Comparison of ENCODE assay signal across 7 mouse cellular contexts in genomic region chr2:35256932-35257331, GRCm38 (mm10). TPM values are rescaled to one million over a fixed set of nuclear protein-coding genes. Genes with fewer than 3 reads are reported as not detected.
A peak's percentile ranks its signal among the peaks of the same experiment; 100 is the strongest.
DNase-seq lines count a peak whose midpoint lies in the region; ATAC-seq and TF ChIP-seq lines count a peak whose summit lies in the region.

No protein-coding gene starts in this region.

- H3K4me2 ChIP-seq in forebrain, embryonic 16.5 days (ENCODE audit: low read length): peak overlapping the region; percentile 95
- H3K4me2 ChIP-seq in liver, embryonic 15.5 days: peak overlapping the region; percentile 75

- ATAC-seq in forebrain, embryonic 16.5 days: no peak
- no peak for ATAC-seq in liver, embryonic 15.5 days (ENCODE audit: insufficient read depth)

- WGBS in thymus, adult 2 months: 46% methylated on average over 8 of the region's 8 CpGs
- WGBS in forebrain, embryonic 16.5 days: 50% methylated on average over 8 of the region's 8 CpGs
- WGBS in liver, embryonic 15.5 days (ENCODE audit: insufficient replicate concordance): 26% methylated on average over 8 of the region's 8 CpGs

- intact Hi-C loops in left cerebral cortex, postnatal 25 days (cut with DNase I): loop anchor here (5.0 kb wide), 1 partner anchor 40 kb away; no protein-coding TSS in a partner anchor

- no peaks in the 10 kb centered on the region for H3K27me3 ChIP-seq in thymus, adult 2 months (ENCODE audit: control insufficient read depth, insufficient read depth, low read length)
- peaks cover 7% of the 10 kb centered on the region for H3K27me3 ChIP-seq in forebrain, embryonic 16.5 days (replicated peaks; ENCODE audit: control insufficient read depth, insufficient read depth, low read length)
- peaks cover 47% of the 10 kb centered on the region for H3K27me3 ChIP-seq in liver, embryonic 15.5 days

- no peak overlapping the region for H3K27ac ChIP-seq in thymus, adult 2 months (ENCODE audit: control insufficient read depth, insufficient read depth, low read length)
- H3K27ac ChIP-seq in forebrain, embryonic 16.5 days (ENCODE audit: low read length): no peak overlapping the region
- H3K27ac ChIP-seq in liver, embryonic 15.5 days (replicated peaks): no peak overlapping the region

- peaks cover 38% of the 10 kb centered on the region for H3K4me1 ChIP-seq in thymus, adult 2 months (replicated peaks; ENCODE audit: control insufficient read depth, insufficient read depth, low read length)
- H3K4me1 ChIP-seq in forebrain, embryonic 16.5 days (replicated peaks; ENCODE audit: control insufficient read depth, insufficient read depth, low read length): peaks cover 11% of the 10 kb centered on the region
- peaks cover 21% of the 10 kb centered on the region for H3K4me1 ChIP-seq in liver, embryonic 15.5 days (replicated peaks)

- no peak overlapping the region for H3K9ac ChIP-seq in forebrain, embryonic 16.5 days (replicated peaks; ENCODE audit: low read depth, low read length)
- no peak overlapping the region for H3K9ac ChIP-seq in liver, embryonic 15.5 days

- no peaks in the 10 kb centered on the region for H3K9me3 ChIP-seq in forebrain, embryonic 16.5 days (ENCODE audit: control insufficient read depth, low read length)
- H3K9me3 ChIP-seq in liver, embryonic 15.5 days (replicated peaks): no peaks in the 10 kb centered on the region

- no peaks in the 10 kb centered on the region for H3K36me3 ChIP-seq in thymus, adult 2 months (ENCODE audit: control insufficient read depth, insufficient read depth, low read length)
- H3K36me3 ChIP-seq in forebrain, embryonic 16.5 days (ENCODE audit: control insufficient read depth, insufficient read depth): no peaks in the 10 kb centered on the region
- no peaks in the 10 kb centered on the region for H3K36me3 ChIP-seq in liver, embryonic 15.5 days (replicated peaks)

- H3K4me3 ChIP-seq in thymus, adult 2 months (ENCODE audit: control insufficient read depth, insufficient read depth, low read length): peak overlapping the region; percentile 67
- peak overlapping the region; percentile 67 for H3K4me3 ChIP-seq in forebrain, embryonic 16.5 days (replicated peaks; ENCODE audit: low read length)
- peak overlapping the region; percentile 55 for H3K4me3 ChIP-seq in liver, embryonic 15.5 days (replicated peaks)

- no peak for DNase-seq in thymus, adult 2 months
- no peak for DNase-seq in thymus, postnatal 14 days
- no peak for DNase-seq in cerebellum, postnatal 4 days (ENCODE audit: low spot score in 2 of 2)
- no peak for DNase-seq in urinary bladder, adult 2 months (ENCODE audit: low spot score)
- no peak for DNase-seq in left cerebral cortex, postnatal 25 days (ENCODE audit: low spot score in 2 of 2)

- TF ChIP-seq POLR2A in thymus, adult 2 months (IDR thresholded peaks at IDR 0.05; ENCODE audit: control insufficient read depth, extremely low read depth, insufficient read depth, low read length, poor library complexity): no peak

- TF ChIP-seq CTCF in thymus, adult 2 months (IDR thresholded peaks at IDR 0.05; ENCODE audit: borderline replicate concordance, control insufficient read depth, extremely low read depth, insufficient read depth, low read length, poor library complexity): no peak

RNA-seq across cellular contexts. Expression of gene Gsn, which starts 0.8 kb away (rescaled TPM):
- polyA plus RNA-seq in thymus, adult 2 months (2012; rRNA removed): 393 and 535 TPM in 2 replicates
- polyA plus RNA-seq in forebrain, embryonic 16.5 days (2015; fragmentation: Nextera tagmentation; extraction: Ambion mirVana): 16.7 and 22.3 TPM in 2 replicates
- polyA plus RNA-seq in liver, embryonic 15.5 days (2015; fragmentation: Nextera tagmentation; extraction: Ambion mirVana): 134 and 144 TPM in 2 replicates
- 4,184 and 4,255 TPM in 2 replicates for polyA plus RNA-seq in urinary bladder, adult 2 months (2012; rRNA removed)
- 10 to 100 TPM; 63.5 to 75.4 TPM for total RNA-seq in left cerebral cortex, postnatal 25 days (2021)

RNA-seq across cellular contexts. Expression of gene Rab14, which starts 56.0 kb away (rescaled TPM):
- 84.2 and 136 TPM in 2 replicates for polyA plus RNA-seq in thymus, adult 2 months (2012; rRNA removed)
- 405 and 452 TPM in 2 replicates for polyA plus RNA-seq in forebrain, embryonic 16.5 days (2015; fragmentation: Nextera tagmentation; extraction: Ambion mirVana)
- 104 and 111 TPM in 2 replicates for polyA plus RNA-seq in liver, embryonic 15.5 days (2015; fragmentation: Nextera tagmentation; extraction: Ambion mirVana)
- polyA plus RNA-seq in urinary bladder, adult 2 months (2012; rRNA removed): 132 and 145 TPM in 2 replicates
- total RNA-seq in left cerebral cortex, postnatal 25 days (2021): 100 to 1,000 TPM; 235 to 237 TPM
